Mouse (Mus musculus): ENCODE data around the gene Coil.

DNA sequence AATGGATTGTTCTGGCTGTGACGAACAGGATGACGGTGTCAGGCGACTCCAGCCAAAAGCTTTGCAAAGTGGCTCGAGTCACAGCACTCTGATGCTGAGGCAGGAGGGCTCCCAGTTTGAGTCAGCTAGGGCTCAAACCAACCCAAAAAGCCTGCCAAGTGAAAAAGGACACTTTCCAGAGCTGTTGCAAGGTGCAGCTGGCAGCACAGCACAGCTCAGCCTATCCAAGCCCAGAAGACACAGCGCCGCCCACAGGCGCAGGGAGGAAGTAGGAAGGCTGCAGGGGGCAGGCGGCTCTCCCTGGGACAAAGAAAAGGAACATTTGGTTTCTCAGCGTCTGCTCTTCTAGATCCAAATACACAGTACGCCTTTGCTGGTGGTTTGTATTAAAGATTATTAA, 16.6 kb downstream of the Coil start:
- TF ChIP-seq POLR2A (IDR thresholded peaks at IDR 0.05; ENCODE audit: insufficient read depth, low read depth, low read length) (no peak), CTCF (IDR thresholded peaks at IDR 0.05) (no peak), EP300 (IDR thresholded peaks at IDR 0.05; ENCODE audit: insufficient read depth, low read depth, low read length) (no peak)

Measured in heart, adult 2 months (tissue).